Mouse (Mus musculus): ENCODE measurements around the gene Pdgfc. TPM values are rescaled to one million over a fixed set of nuclear protein-coding genes. Genes with fewer than 3 reads are reported as not detected.

Pdgfc gene
- polyA plus RNA-seq, 1 experiment from 2014 or later = 0.88 TPM

DNA sequence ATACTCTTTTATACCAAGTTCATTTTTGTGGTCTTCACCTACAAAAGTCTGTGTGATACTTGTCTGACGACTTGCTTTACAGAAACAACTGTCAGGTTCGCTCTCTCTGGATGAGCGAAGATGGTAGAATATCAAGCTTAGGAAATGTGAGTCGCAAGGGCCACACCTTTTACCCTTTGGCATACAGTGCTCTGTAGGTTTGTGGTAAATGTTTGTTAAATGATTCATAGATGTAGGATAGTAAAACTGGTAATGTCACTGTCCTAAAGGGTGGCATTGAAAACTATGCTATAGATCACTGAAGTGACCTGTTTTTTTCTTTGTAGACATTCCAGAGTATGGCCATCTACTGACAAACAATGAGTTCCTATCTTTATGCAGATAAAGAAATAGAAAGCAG is 161.4 kb downstream of the Pdgfc start:
- H3K9ac ChIP-seq (replicated peaks) = no peak overlapping the region
- WGBS (ENCODE audit: insufficient replicate concordance) = 82% methylated on average over 4 of the region's 4 CpGs
- no peaks in the 10 kb centered on the region for H3K9me3 ChIP-seq (ENCODE audit: low read length)
- H3K4me3 ChIP-seq (ENCODE audit: low read depth, low read length) = no peak overlapping the region
- no peaks in the 10 kb centered on the region for H3K4me1 ChIP-seq (ENCODE audit: insufficient read depth)
- H3K4me2 ChIP-seq (ENCODE audit: low read depth, low read length) = no peak overlapping the region
- H3K27ac ChIP-seq (ENCODE audit: low read depth) = no peak overlapping the region
- no peaks in the 10 kb centered on the region for H3K36me3 ChIP-seq (replicated peaks; ENCODE audit: insufficient read depth, low read length)
- DNase-seq (no peak), ATAC-seq (no peak)
- H3K27me3 ChIP-seq (ENCODE audit: insufficient read depth, low read length) = no peaks in the 10 kb centered on the region
- TF ChIP-seq EP300 (IDR thresholded peaks at IDR 0.05; ENCODE audit: low read depth) = no peak

DNA sequence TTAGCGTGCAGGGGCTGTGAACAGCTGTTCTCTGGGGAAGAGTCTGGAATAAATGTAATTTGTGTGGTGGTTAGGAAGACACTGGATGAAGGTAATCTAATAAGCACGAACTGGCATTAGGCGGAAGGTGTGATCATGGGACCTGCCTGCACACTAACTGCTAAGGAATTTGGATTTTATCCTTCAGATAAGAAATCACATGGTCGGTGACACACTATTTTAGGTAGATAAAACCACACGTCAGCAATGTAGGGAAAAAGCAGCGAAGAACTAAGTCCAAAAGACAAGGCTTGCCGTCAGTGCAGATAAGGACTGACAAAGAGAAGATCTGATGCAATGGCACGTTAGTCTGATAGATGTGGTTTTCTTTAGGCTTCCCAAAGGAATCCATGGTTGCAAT is 164.4 kb downstream of the Pdgfc start:
- Histone ChIP-seq H3K9ac (replicated peaks) (no peak overlapping the region), H3K4me1 (ENCODE audit: insufficient read depth) (no peaks in the 10 kb centered on the region), H3K36me3 (replicated peaks; ENCODE audit: insufficient read depth, low read length) (no peaks in the 10 kb centered on the region), H3K27ac (ENCODE audit: low read depth) (no peak overlapping the region), H3K27me3 (ENCODE audit: insufficient read depth, low read length) (no peaks in the 10 kb centered on the region), H3K4me2 (ENCODE audit: low read depth, low read length) (no peak overlapping the region), H3K4me3 (ENCODE audit: low read depth, low read length) (no peak overlapping the region), H3K9me3 (ENCODE audit: low read length) (no peaks in the 10 kb centered on the region)
- TF ChIP-seq CTCF (IDR thresholded peaks at IDR 0.05; ENCODE audit: low read depth) = no peak
- TF ChIP-seq EP300 (IDR thresholded peaks at IDR 0.05; ENCODE audit: low read depth) = no peak
- DNase-seq = no peak
- ATAC-seq = no peak
- 69% methylated on average over 8 of the region's 8 CpGs for WGBS (ENCODE audit: insufficient replicate concordance)

DNA sequence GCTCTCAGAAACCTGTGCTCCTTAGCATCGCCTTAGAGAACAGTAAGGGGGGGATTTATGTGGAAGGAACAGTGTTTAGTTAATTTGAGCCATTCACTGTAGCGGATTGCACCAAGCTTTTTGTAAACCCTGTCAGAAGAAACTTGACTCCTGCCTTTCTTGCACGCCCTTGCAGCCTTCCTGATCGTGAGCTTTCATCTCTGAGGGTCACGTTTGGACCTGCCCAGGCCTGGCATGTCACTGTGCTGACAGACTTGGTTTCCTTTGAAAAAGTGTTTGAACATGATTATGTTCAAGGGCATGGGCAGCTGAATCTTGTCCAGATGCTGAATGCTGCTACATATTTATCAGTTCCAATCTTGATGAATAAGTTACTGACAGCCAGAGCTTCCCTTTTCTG is 169.0 kb downstream of the Pdgfc start:
- H3K9me3 ChIP-seq (ENCODE audit: low read length) = no peaks in the 10 kb centered on the region
- WGBS (ENCODE audit: insufficient replicate concordance) = 31% methylated on average over 5 of the region's 5 CpGs
- TF ChIP-seq EP300 (IDR thresholded peaks at IDR 0.05; ENCODE audit: low read depth) (no peak), CTCF (IDR thresholded peaks at IDR 0.05; ENCODE audit: low read depth) (no peak)
- DNase-seq = no peak
- H3K36me3 ChIP-seq (replicated peaks; ENCODE audit: insufficient read depth, low read length) = no peaks in the 10 kb centered on the region
- no peaks in the 10 kb centered on the region for H3K4me1 ChIP-seq (ENCODE audit: insufficient read depth)
- H3K4me2 ChIP-seq (ENCODE audit: low read depth, low read length) = no peak overlapping the region
- ATAC-seq = no peak
- H3K4me3 ChIP-seq (ENCODE audit: low read depth, low read length) = no peak overlapping the region
- H3K27me3 ChIP-seq (ENCODE audit: insufficient read depth, low read length) = no peaks in the 10 kb centered on the region
- no peak overlapping the region for H3K27ac ChIP-seq (ENCODE audit: low read depth)
- no peak overlapping the region for H3K9ac ChIP-seq (replicated peaks)

DNA sequence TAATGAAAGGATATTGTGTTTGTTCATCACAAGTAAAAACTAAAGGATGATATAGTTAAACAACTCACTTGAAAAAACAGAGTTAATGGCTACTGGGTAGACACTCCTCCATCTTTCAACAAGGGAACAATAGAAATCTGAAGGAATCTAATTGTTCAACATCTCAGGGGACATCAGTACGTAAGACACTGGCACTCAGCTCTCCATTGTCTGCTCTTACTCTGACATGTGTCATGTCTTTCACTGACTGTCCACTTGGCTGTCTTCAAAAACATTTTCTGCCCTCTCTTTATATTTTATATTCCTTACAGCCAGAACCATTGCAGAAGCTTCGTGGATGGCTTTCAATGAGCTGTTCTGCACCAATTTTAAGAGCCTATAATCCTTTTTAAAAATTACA is 172.0 kb downstream of the Pdgfc start:
- no peak overlapping the region for H3K4me3 ChIP-seq (ENCODE audit: low read depth, low read length)
- H3K4me2 ChIP-seq (ENCODE audit: low read depth, low read length) = no peak overlapping the region
- H3K27ac ChIP-seq (ENCODE audit: low read depth) = no peak overlapping the region
- 72% methylated on average over 2 of the region's 2 CpGs for WGBS (ENCODE audit: insufficient replicate concordance)
- H3K36me3 ChIP-seq (replicated peaks; ENCODE audit: insufficient read depth, low read length) = no peaks in the 10 kb centered on the region
- H3K4me1 ChIP-seq (ENCODE audit: insufficient read depth) = no peaks in the 10 kb centered on the region
- H3K9ac ChIP-seq (replicated peaks) = no peak overlapping the region
- no peak for TF ChIP-seq CTCF (IDR thresholded peaks at IDR 0.05; ENCODE audit: low read depth)
- TF ChIP-seq EP300 (IDR thresholded peaks at IDR 0.05; ENCODE audit: low read depth) = no peak
- no peaks in the 10 kb centered on the region for H3K9me3 ChIP-seq (ENCODE audit: low read length)
- no peak for DNase-seq
- no peaks in the 10 kb centered on the region for H3K27me3 ChIP-seq (ENCODE audit: insufficient read depth, low read length)
- no peak for ATAC-seq

DNA sequence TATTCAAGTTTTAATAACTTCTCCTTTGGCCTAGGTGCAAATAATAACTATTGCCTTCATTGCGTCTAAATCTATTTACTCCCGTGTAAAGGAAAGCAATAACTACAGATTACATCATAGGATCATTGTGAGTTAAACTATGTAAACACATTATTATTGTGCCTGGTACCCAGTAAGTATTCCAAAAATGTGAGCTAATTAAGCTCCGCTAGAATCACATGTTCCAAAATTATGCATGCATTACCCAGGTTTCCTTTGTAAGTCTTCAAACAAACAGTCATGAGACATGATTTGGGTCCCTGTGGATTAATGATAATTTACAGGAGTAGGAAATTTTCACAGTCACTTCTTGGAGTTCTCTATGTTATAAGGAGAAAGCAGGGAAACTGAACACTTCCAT is 174.9 kb downstream of the Pdgfc start:
- no peaks in the 10 kb centered on the region for H3K9me3 ChIP-seq (ENCODE audit: low read length)
- H3K4me3 ChIP-seq (ENCODE audit: low read depth, low read length) = no peak overlapping the region
- H3K27ac ChIP-seq (ENCODE audit: low read depth) = no peak overlapping the region
- no peaks in the 10 kb centered on the region for H3K27me3 ChIP-seq (ENCODE audit: insufficient read depth, low read length)
- no peak overlapping the region for H3K9ac ChIP-seq (replicated peaks)
- DNase-seq (no peak), ATAC-seq (no peak)
- TF ChIP-seq EP300 (IDR thresholded peaks at IDR 0.05; ENCODE audit: low read depth) = no peak
- TF ChIP-seq CTCF (IDR thresholded peaks at IDR 0.05; ENCODE audit: low read depth) = no peak
- H3K36me3 ChIP-seq (replicated peaks; ENCODE audit: insufficient read depth, low read length) = no peaks in the 10 kb centered on the region
- H3K4me1 ChIP-seq (ENCODE audit: insufficient read depth) = no peaks in the 10 kb centered on the region
- 75% methylated on average over 3 of the region's 3 CpGs for WGBS (ENCODE audit: insufficient replicate concordance)
- H3K4me2 ChIP-seq (ENCODE audit: low read depth, low read length) = no peak overlapping the region

DNA sequence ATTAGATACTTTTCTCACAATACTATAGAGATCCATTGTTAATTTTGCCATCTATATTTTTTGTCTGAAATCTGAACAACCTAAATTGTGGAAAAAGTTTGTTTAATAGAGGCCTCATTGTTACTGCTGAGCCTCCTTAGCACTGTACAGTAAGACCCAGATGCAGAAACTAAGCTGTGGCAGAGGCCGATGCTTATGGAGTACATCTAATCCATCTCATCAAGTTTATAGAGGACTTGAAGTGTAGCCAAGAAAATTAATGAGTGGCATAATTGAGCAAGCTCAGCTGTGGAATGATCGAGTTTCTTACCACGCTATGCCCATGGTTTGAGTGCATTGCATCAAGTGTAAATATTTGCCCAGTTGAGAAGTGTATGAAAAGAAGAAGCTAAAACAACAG is 175.4 kb downstream of the Pdgfc start:
- Histone ChIP-seq H3K27me3 (ENCODE audit: insufficient read depth, low read length) (no peaks in the 10 kb centered on the region), H3K4me2 (ENCODE audit: low read depth, low read length) (no peak overlapping the region), H3K27ac (ENCODE audit: low read depth) (no peak overlapping the region), H3K36me3 (replicated peaks; ENCODE audit: insufficient read depth, low read length) (no peaks in the 10 kb centered on the region), H3K9me3 (ENCODE audit: low read length) (no peaks in the 10 kb centered on the region), H3K4me3 (ENCODE audit: low read depth, low read length) (no peak overlapping the region), H3K4me1 (ENCODE audit: insufficient read depth) (no peaks in the 10 kb centered on the region), H3K9ac (replicated peaks) (no peak overlapping the region)
- 71% methylated on average over 3 of the region's 3 CpGs for WGBS (ENCODE audit: insufficient replicate concordance)
- ATAC-seq (no peak), DNase-seq (no peak)
- TF ChIP-seq CTCF (IDR thresholded peaks at IDR 0.05; ENCODE audit: low read depth) (no peak), EP300 (IDR thresholded peaks at IDR 0.05; ENCODE audit: low read depth) (no peak)

DNA sequence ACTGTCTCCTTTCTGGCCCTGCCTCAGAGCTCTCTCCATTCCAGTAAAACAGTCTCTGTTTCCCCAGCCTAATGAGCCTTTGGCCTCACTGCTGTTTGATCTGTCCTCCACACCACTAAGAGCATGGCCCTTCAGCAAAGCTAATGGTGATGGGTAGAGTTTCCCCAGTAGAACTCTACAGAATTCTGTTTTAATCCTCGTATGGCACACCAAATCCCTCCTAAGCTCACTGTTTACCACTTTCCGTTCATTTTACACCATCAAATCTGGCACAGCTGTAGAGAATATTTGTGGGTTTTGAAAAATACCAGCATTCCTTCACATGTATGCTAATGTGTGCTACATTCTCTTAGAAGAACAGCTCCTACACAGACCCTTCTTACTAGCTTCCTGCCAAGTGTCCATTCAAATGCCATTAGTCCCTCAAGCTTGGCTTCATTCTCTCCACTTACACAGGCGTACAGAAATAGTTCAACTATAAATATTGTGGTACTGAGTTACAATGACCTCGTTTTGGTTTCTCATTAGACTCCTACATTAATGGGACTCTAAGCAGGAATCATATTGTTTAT is 179.4 kb downstream of the Pdgfc start:
- Histone ChIP-seq H3K9me3 (ENCODE audit: low read length) (no peaks in the 10 kb centered on the region), H3K4me3 (ENCODE audit: low read depth, low read length) (no peak overlapping the region), H3K4me2 (ENCODE audit: low read depth, low read length) (no peak overlapping the region), H3K27me3 (ENCODE audit: insufficient read depth, low read length) (no peaks in the 10 kb centered on the region), H3K27ac (ENCODE audit: low read depth) (no peak overlapping the region), H3K9ac (replicated peaks) (no peak overlapping the region), H3K4me1 (ENCODE audit: insufficient read depth) (no peaks in the 10 kb centered on the region), H3K36me3 (replicated peaks; ENCODE audit: insufficient read depth, low read length) (no peaks in the 10 kb centered on the region)
- TF ChIP-seq CTCF (IDR thresholded peaks at IDR 0.05; ENCODE audit: low read depth) (no peak), EP300 (IDR thresholded peaks at IDR 0.05; ENCODE audit: low read depth) (no peak)
- DNase-seq (no peak), ATAC-seq (no peak)
- WGBS (ENCODE audit: insufficient replicate concordance) = 68% methylated on average over 4 of the region's 4 CpGs

Data from liver, postnatal 0 days (tissue).